Mouse (Mus musculus) CH12.LX (cell line): ENCODE measurements at regions not wholly inside any gene's neighbourhood (a gene's known extent, or its start where the extent isn't known, plus 50 kb on each side); places are given as distances from the start of the nearest gene placed in this dataset.

Experiments used
- CHD2 ChIP-seq: IDR thresholded peaks from 2 replicates; pipeline ENCODE4 v1.6.1; 2011; ENCODE audit warnings: low read length, improper control_type of control experiment
- CTCF ChIP-seq, 2 experiments: IDR thresholded peaks in 1 of 2; conservative IDR thresholded peaks in 1 of 2; 2 replicates each; pipeline ENCODE4 v1.5.1; 2011 to 2012; ENCODE audit warnings: low read depth in 2 of 2, low read length in 2 of 2, improper control_type of control experiment in 1 of 2, inconsistent platforms in 1 of 2, mild to moderate bottlenecking in 1 of 2, moderate library complexity in 1 of 2
- E2F4 ChIP-seq: IDR thresholded peaks from 2 replicates; pipeline ENCODE4 v1.6.1; 2011; ENCODE audit warnings: low read depth, low read length, improper control_type of control experiment; ENCODE audit not compliant: insufficient replicate concordance
- ETS1 ChIP-seq: conservative IDR thresholded peaks from 2 replicates; pipeline ENCODE4 v1.6.1; 2012; ENCODE audit warnings: low read depth, mild to moderate bottlenecking, inconsistent platforms, low read length, improper control_type of control experiment, moderate library complexity
- KAT2A ChIP-seq: IDR thresholded peaks from 2 replicates; pipeline ENCODE4 v1.6.1; 2012; ENCODE audit warnings: low read length, improper control_type of control experiment, inconsistent platforms; ENCODE audit not compliant: insufficient replicate concordance
- MAFK ChIP-seq: IDR thresholded peaks from 2 replicates; pipeline ENCODE4 v1.6.1; 2011; ENCODE audit warnings: low read length, improper control_type of control experiment; ENCODE audit not compliant: insufficient replicate concordance
- NRF1 ChIP-seq: IDR thresholded peaks from 2 replicates; pipeline ENCODE4 v1.6.1; 2014; ENCODE audit warnings: low read depth, mild to moderate bottlenecking, inconsistent platforms, low read length, improper control_type of control experiment, moderate library complexity
- POLR2A ChIP-seq: IDR thresholded peaks from 2 replicates; pipeline ENCODE4 v1.6.1; 2011; ENCODE audit warnings: low read depth, mild to moderate bottlenecking, improper control_type of control experiment, low read length
- POLR2AphosphoS2 ChIP-seq: IDR thresholded peaks from 2 replicates; pipeline ENCODE4 v1.6.1; 2011; ENCODE audit warnings: low read depth, low read length, improper control_type of control experiment
- RCOR1 ChIP-seq: conservative IDR thresholded peaks from 2 replicates; pipeline ENCODE4 v1.6.1; 2012; ENCODE audit warnings: low read depth, mild to moderate bottlenecking, inconsistent platforms, low read length, improper control_type of control experiment
- SIN3A ChIP-seq: IDR thresholded peaks from 2 replicates; pipeline ENCODE4 v1.6.1; 2012; ENCODE audit warnings: low read length, improper control_type of control experiment, inconsistent platforms
- ZMIZ1 ChIP-seq: IDR thresholded peaks from 2 replicates; pipeline ENCODE4 v1.6.1; 2012; ENCODE audit warnings: low read depth, mild to moderate bottlenecking, inconsistent platforms, low read length, improper control_type of control experiment

DNA sequence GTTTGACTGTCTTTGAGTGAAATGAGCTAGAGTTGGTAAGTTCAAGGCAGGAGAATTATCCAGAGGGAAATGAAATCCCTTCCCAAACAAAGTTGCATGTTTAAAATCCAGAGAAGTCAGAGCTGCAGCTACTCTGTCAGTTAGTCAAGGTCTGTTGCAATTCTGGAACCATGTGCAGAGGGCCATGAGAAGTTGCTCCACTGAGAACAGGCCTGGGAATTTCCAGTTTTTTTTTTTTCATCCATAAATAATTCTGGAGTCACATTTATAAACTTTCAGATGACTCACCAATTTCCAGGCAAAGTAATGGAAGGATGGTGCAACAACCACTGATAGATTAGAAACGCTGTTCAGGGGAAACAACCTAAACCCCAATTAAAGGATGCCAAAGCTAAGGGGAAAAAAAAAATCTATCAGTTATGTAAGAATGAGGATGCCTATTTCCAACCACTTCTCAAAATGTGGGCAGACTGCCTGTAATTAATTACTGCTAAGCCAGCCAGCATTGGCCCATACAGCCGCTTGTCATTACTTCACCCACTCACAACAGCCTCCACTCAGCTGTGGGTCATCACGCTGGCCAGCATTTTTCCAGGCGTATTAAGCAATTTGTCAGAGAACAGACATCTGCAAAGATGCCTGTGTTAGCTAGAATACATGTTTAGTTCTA lies 340.7 kb upstream of the Rasa1 start:
- TF ChIP-seq ZMIZ1 (no peak), KAT2A (no peak), RCOR1 (no peak), MAFK (no peak), CHD2 (no peak), NRF1 (no peak), CTCF (conservative IDR thresholded peaks at IDR 0.05 in 1 of 2, IDR thresholded peaks at IDR 0.05 in 1 of 2; ENCODE audit: low read depth in 2 of 2, low read length in 2 of 2) (no peak), ETS1 (no peak), E2F4 (no peak), POLR2A (no peak), SIN3A (no peak), POLR2AphosphoS2 (no peak)
